Mouse (Mus musculus) neural tube, embryonic 12.5 days (tissue): ENCODE results near the gene Dnph1. TPM values are rescaled to one million over a fixed set of nuclear protein-coding genes. Genes with fewer than 3 reads are reported as not detected.

Source experiments
- ATAC-seq: fragments of 200-750 bp; cut with Nextera tagmentation; 2 replicates; pipeline ENCODE4 v1.8.0; 2017; ENCODE audit warnings: low read depth, mild to moderate bottlenecking, moderate TSS enrichment, moderate library complexity; ENCODE audit not compliant: low FRiP score
- H3K27ac ChIP-seq: fragments of 300-500 bp; sonication (generic); 2 replicates; pipeline ENCODE4 v1.5.1; 2016
- H3K27me3 ChIP-seq: fragments of 300-500 bp; sonication (generic); replicated peaks from 2 replicates; pipeline ENCODE4 v1.6.1; 2016; ENCODE audit warnings: mild to moderate bottlenecking
- H3K36me3 ChIP-seq: fragments of 300-500 bp; sonication (generic); 2 replicates; pipeline ENCODE4 v1.6.1; 2016; ENCODE audit warnings: mild to moderate bottlenecking
- H3K4me1 ChIP-seq: fragments of 300-500 bp; sonication (generic); 2 replicates; pipeline ENCODE4 v1.6.1; 2016
- H3K4me2 ChIP-seq: fragments of 300-500 bp; sonication (generic); replicated peaks from 2 replicates; pipeline ENCODE4 v1.6.1; 2016; ENCODE audit warnings: mild to moderate bottlenecking
- H3K4me3 ChIP-seq: fragments of 300-500 bp; sonication (generic); 2 replicates; pipeline ENCODE4 v1.5.1; 2016
- H3K9ac ChIP-seq: fragments of 300-500 bp; sonication (generic); 2 replicates; pipeline ENCODE4 v1.6.1; 2016; ENCODE audit warnings: mild to moderate bottlenecking
- H3K9me3 ChIP-seq: fragments of 300-500 bp; sonication (generic); 2 replicates; pipeline ENCODE4 v1.6.1; 2016; ENCODE audit warnings: mild to moderate bottlenecking
- WGBS: fragments of 180-500 bp; shearing (Covaris S2); methylation state at CpG from one replicate; pipeline ENCODE4 v1.1.7; 2016; 5-methylcytosine and 5-hydroxymethylcytosine counted together
- polyA plus RNA-seq: library from polyadenylated mRNA; unstranded; fragments of >200 nt; fragmentation: Nextera tagmentation; extraction: Ambion mirVana; gene quantifications from 2 replicates; pipeline ENCODE4 v1.2.1, GENCODE M21; 2016

Dnph1 gene
- polyA plus RNA-seq, 1 experiment from 2014 or later = 40.5 TPM

DNA sequence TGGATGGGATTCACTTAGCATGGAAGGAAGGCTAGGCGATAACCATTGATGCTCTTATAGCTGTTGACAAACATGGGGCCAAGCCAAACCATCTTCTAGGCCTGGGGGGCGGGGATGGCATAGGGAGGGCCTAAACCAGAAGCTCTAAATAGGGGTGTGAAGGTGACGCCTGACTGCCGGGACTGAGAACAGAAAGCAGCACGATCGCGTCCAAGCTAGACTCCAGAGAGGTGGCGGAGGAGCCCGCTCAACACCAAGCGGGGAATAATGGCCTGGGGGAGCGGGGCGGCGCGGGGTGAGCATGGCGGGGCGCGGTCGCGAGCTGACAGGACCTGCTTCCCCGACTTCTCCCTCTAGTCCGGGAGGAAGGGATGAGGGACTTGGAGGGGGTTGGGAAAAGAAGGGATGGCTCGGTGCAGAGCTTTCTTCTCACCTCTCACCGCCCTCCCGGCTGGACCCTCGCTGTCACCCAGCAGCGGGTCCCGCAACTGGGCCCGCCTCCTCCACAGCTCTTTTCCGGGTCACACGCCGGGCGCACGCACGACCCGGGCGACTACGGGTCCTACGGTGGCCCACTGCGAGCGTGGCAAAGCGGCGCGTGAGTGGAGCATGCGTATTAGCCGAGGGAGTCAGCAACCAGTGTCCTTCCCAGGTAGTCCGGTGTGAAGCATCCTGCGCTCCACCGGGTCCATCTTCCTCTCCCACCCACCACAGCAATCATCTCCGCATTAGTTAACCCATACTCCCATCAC, 49.5 kb downstream of the Dnph1 start, which contains the start of gene Cul9:
Cul9 (minus strand) TSS at position 576 of the 752 bp plus-strand sequence.
- Histone ChIP-seq H3K9me3 (no peaks in the 10 kb centered on the region), H3K27me3 (peaks cover 9% of the 10 kb centered on the region), H3K36me3 (peaks cover 35% of the 10 kb centered on the region), H3K9ac (peak within 1 kb of the TSS; percentile 77), H3K4me3 (peak within 1 kb of the TSS; percentile 68), H3K4me1 (peaks cover 17% of the 10 kb centered on the region), H3K4me2 (peak within 1 kb of the TSS; percentile 88), H3K27ac (no peak within 1 kb of the TSS)
- ATAC-seq = peak; percentile 86
- 1% methylated on average over 49 of the region's 49 CpGs for WGBS

- Histone ChIP-seq H3K4me1 (peaks cover 17% of the 10 kb centered on the region), H3K27ac (no peak overlapping the region)
Observed at GRCm38 (mm10) chr17:46546591-46546990, 50.1 kb downstream of the Dnph1 start.

GRCm38 (mm10) chr17:46546995-46547394, 50.5 kb downstream of the Dnph1 start:
- no peak overlapping the region for H3K4me3 ChIP-seq
- peaks cover 17% of the 10 kb centered on the region for H3K4me1 ChIP-seq
- peak overlapping the region; percentile 88 for H3K4me2 ChIP-seq
- no peak for ATAC-seq
- 12% methylated on average over 8 of the region's 8 CpGs for WGBS
- H3K9ac ChIP-seq = no peak overlapping the region
- peaks cover 9% of the 10 kb centered on the region for H3K27me3 ChIP-seq
- H3K27ac ChIP-seq = no peak overlapping the region
- H3K9me3 ChIP-seq = no peaks in the 10 kb centered on the region
- peaks cover 38% of the 10 kb centered on the region for H3K36me3 ChIP-seq

More at GRCm38 (mm10) chr17:46546591-46546990, 50.1 kb downstream of the Dnph1 start:
- ATAC-seq = no peak
- H3K4me2 ChIP-seq = peak overlapping the region; percentile 88
- no peaks in the 10 kb centered on the region for H3K9me3 ChIP-seq
- peaks cover 35% of the 10 kb centered on the region for H3K36me3 ChIP-seq
- H3K9ac ChIP-seq = peak overlapping the region; percentile 77; the same call in 1 of the 2 replicates
- peaks cover 9% of the 10 kb centered on the region for H3K27me3 ChIP-seq
- 13% methylated on average over 7 of the region's 7 CpGs for WGBS
- H3K4me3 ChIP-seq = peak overlapping the region; percentile 68

- no peak for ATAC-seq
- H3K4me3 ChIP-seq = no peak overlapping the region
- peaks cover 41% of the 10 kb centered on the region for H3K36me3 ChIP-seq
- H3K27ac ChIP-seq = no peak overlapping the region
- peaks cover 9% of the 10 kb centered on the region for H3K27me3 ChIP-seq
- H3K4me2 ChIP-seq = no peak overlapping the region
- H3K9ac ChIP-seq = no peak overlapping the region
- H3K9me3 ChIP-seq = no peaks in the 10 kb centered on the region
- WGBS = 14% methylated on average over 3 of the region's 3 CpGs
- H3K4me1 ChIP-seq = peaks cover 25% of the 10 kb centered on the region
Observed at GRCm38 (mm10) chr17:46547923-46548322, 51.4 kb downstream of the Dnph1 start.

- Histone ChIP-seq H3K27me3 (peaks cover 9% of the 10 kb centered on the region), H3K4me3 (no peak overlapping the region), H3K9me3 (no peaks in the 10 kb centered on the region), H3K9ac (no peak overlapping the region), H3K4me1 (peaks cover 34% of the 10 kb centered on the region), H3K36me3 (peaks cover 38% of the 10 kb centered on the region), H3K27ac (no peak overlapping the region), H3K4me2 (no peak overlapping the region)
- WGBS = 43% methylated on average over 11 of the region's 11 CpGs
- ATAC-seq = no peak
Observed at GRCm38 (mm10) chr17:46548741-46549140, 52.2 kb downstream of the Dnph1 start.

DNA sequence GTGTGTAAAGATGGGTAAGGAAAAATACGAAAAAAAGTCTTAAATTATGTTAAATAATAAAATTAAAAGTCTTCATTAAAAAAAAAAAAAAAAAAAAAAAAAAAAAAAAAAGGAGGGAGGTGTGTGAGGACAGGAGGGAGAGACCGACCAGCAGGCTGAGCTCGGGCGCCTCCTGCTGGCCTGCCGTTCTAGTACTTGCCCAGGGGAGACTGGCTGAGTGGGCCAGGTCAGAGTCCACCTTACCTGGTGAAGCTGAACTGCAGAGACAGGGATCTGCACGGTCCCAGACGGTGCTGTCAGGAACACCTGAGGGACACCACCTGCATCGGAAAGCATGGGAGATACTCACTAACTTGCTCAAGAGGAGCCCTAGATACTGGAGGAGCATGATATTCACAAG, 52.7 kb downstream of the Dnph1 start:
- 22% methylated on average over 8 of the region's 8 CpGs for WGBS

More for the DNA sequence above, 52.7 kb downstream of the Dnph1 start:
- Histone ChIP-seq H3K4me3 (no peak overlapping the region), H3K27ac (no peak overlapping the region), H3K4me2 (no peak overlapping the region), H3K9ac (no peak overlapping the region), H3K4me1 (peaks cover 38% of the 10 kb centered on the region), H3K27me3 (peaks cover 9% of the 10 kb centered on the region), H3K36me3 (peaks cover 38% of the 10 kb centered on the region), H3K9me3 (no peaks in the 10 kb centered on the region)
- ATAC-seq = no peak

Other genes starting within 250 kb of the Dnph1 start
- 85.3 and 87.0 TPM in 2 replicates for gene Polr1c, start 248.7 kb upstream of the Dnph1 start, polyA plus RNA-seq
- 73.9 and 76.7 TPM in 2 replicates for gene Yipf3, start 248.6 kb upstream of the Dnph1 start, polyA plus RNA-seq
- 3.4 and 3.6 TPM in 2 replicates for gene Lrrc73, start 243.2 kb upstream of the Dnph1 start, polyA plus RNA-seq
- gene Tjap1, start 213.7 kb upstream of the Dnph1 start, polyA plus RNA-seq = 48.0 and 50.2 TPM in 2 replicates
- 3.4 and 3.9 TPM in 2 replicates for gene Dlk2, start 199.3 kb upstream of the Dnph1 start, polyA plus RNA-seq
- gene Abcc10, start 168.4 kb upstream of the Dnph1 start, polyA plus RNA-seq = 9.1 and 10.0 TPM in 2 replicates
- gene Zfp318, start 113.0 kb upstream of the Dnph1 start, polyA plus RNA-seq = 17.1 and 18.4 TPM in 2 replicates
- 0.74 and 0.75 TPM in 2 replicates for gene Crip3, start 67.8 kb upstream of the Dnph1 start, polyA plus RNA-seq
- gene Slc22a7, start 58.3 kb upstream of the Dnph1 start, polyA plus RNA-seq = not detected in 2 replicates
- 6.2 and 7.1 TPM in 2 replicates for gene Ttbk1, start 9.0 kb upstream of the Dnph1 start, polyA plus RNA-seq
- 13.4 and 15.3 TPM in 2 replicates for gene Cul9, start 49.7 kb downstream of the Dnph1 start, polyA plus RNA-seq
- 5.6 and 8.4 TPM in 2 replicates for gene Srf, start 59.5 kb downstream of the Dnph1 start, polyA plus RNA-seq
- gene Ptk7, start 132.8 kb downstream of the Dnph1 start, polyA plus RNA-seq = 68.3 and 69.7 TPM in 2 replicates
- 45.2 and 47.4 TPM in 2 replicates for gene Klc4, start 149.3 kb downstream of the Dnph1 start, polyA plus RNA-seq
- gene Mrpl2, start 149.5 kb downstream of the Dnph1 start, polyA plus RNA-seq = 76.9 and 86.9 TPM in 2 replicates
- 42.0 and 45.2 TPM in 2 replicates for gene Cul7, start 153.6 kb downstream of the Dnph1 start, polyA plus RNA-seq
- gene Rrp36, start 177.6 kb downstream of the Dnph1 start, polyA plus RNA-seq = 52.1 and 54.1 TPM in 2 replicates
- 178 and 189 TPM in 2 replicates for gene Mea1, start 182.1 kb downstream of the Dnph1 start, polyA plus RNA-seq
- gene Klhdc3, start 184.2 kb downstream of the Dnph1 start, polyA plus RNA-seq = 146 and 148 TPM in 2 replicates
- 89.5 and 107 TPM in 2 replicates for gene Ppp2r5d, start 208.4 kb downstream of the Dnph1 start, polyA plus RNA-seq
- 35.8 and 36.9 TPM in 2 replicates for gene Pex6, start 214.8 kb downstream of the Dnph1 start, polyA plus RNA-seq
- gene Gnmt, start 232.5 kb downstream of the Dnph1 start, polyA plus RNA-seq = 0.43 and 0.49 TPM in 2 replicates